15 mouse cellular contexts compared by ENCODE assay signal in genomic region chr5:113780082-113780752, GRCm38 (mm10). TPM values are rescaled to one million over a fixed set of nuclear protein-coding genes. Genes with fewer than 3 reads are reported as not detected.
A peak's percentile ranks its signal among the peaks of the same experiment; 100 is the strongest.
DNase-seq lines count a peak whose midpoint lies in the region; ATAC-seq and TF ChIP-seq lines count a peak whose summit lies in the region.
"Had no signal": no experiment of that assay in that cellular context is flagged by ENCODE, and none has a peak within 500 bp of the region (broad histone marks: within the 10 kb centered on the region; RNA-seq: fewer than 3 reads in every experiment).

No protein-coding gene starts in this region.

- no peak overlapping the region for H3K27ac ChIP-seq in heart, embryonic 11.5 days (ENCODE audit: low read depth, low read length)
- no peak overlapping the region for H3K27ac ChIP-seq in midbrain, embryonic 11.5 days (ENCODE audit: low read depth, low read length)
- H3K27ac ChIP-seq in midbrain, embryonic 10.5 days (replicated peaks): no peak overlapping the region
- H3K27ac ChIP-seq in limb, embryonic 12.5 days: peak overlapping the region; percentile 70
- no peak overlapping the region for H3K27ac ChIP-seq in midbrain, postnatal 0 days (ENCODE audit: low read depth, low read length)
- H3K27ac ChIP-seq: heart, embryonic 13.5 days; stomach, postnatal 0 days had no signal

- DNase-seq in heart, postnatal 14 days: no peak
- DNase-seq in midbrain, embryonic 11.5 days (ENCODE audit: low spot score, missing footprints): peak; percentile 8
- DNase-seq in midbrain, embryonic 10.5 days (ENCODE audit: low spot score): no peak
- no peak for DNase-seq in midbrain, postnatal 0 days (ENCODE audit: low spot score)
- DNase-seq in left cerebral cortex, postnatal 4 days: no peak
- DNase-seq in left cerebral cortex, postnatal 25 days (ENCODE audit: low spot score in 2 of 2): no peak
- DNase-seq: adrenal gland, postnatal 25 days; cerebellum, adult 9-11 months; gastrocnemius, postnatal 25 days; lung, postnatal 10 days; thymus, postnatal 4 days had no signal

- ATAC-seq in heart, embryonic 11.5 days (replicated peaks; ENCODE audit: insufficient number of reproducible peaks, low FRiP score, low TSS enrichment): 0 out of 2 replicates have a peak, but pooled peaks have one; percentile 16
- ATAC-seq in midbrain, embryonic 11.5 days (ENCODE audit: low FRiP score): no peak
- ATAC-seq in limb, embryonic 12.5 days (ENCODE audit: insufficient number of reproducible peaks, insufficient read depth, low FRiP score, low TSS enrichment, low read depth): no peak; the same call in 1 of the 2 replicates
- ATAC-seq in midbrain, postnatal 0 days (ENCODE audit: low FRiP score): peak; percentile 60

- intact Hi-C loops in heart, postnatal 14 days (cut with DNase I): no loop called here
- intact Hi-C loops in left cerebral cortex, postnatal 4 days (cut with DNase I): no loop called here
- intact Hi-C loops in left cerebral cortex, postnatal 25 days (cut with DNase I): no loop called here

- no peak overlapping the region for H3K4me2 ChIP-seq in heart, embryonic 11.5 days
- no peak overlapping the region for H3K4me2 ChIP-seq in midbrain, embryonic 11.5 days
- H3K4me2 ChIP-seq in limb, embryonic 12.5 days: no peak overlapping the region
- no peak overlapping the region for H3K4me2 ChIP-seq in midbrain, postnatal 0 days (ENCODE audit: low read depth, low read length, poor library complexity, severe bottlenecking)
- H3K4me2 ChIP-seq: heart, embryonic 13.5 days had no signal

- no peak for TF ChIP-seq CTCF in midbrain, postnatal 0 days (IDR thresholded peaks at IDR 0.05)

- H3K9me3 ChIP-seq in heart, embryonic 11.5 days (replicated peaks; ENCODE audit: control insufficient read depth, low read length): 0 out of 2 replicates have a peak, but pooled peaks cover 3% of the 10 kb centered on the region
- H3K9me3 ChIP-seq in midbrain, embryonic 11.5 days (ENCODE audit: control insufficient read depth, low read length): no peaks in the 10 kb centered on the region; the same call in 1 of the 2 replicates
- H3K9me3 ChIP-seq in midbrain, embryonic 10.5 days (replicated peaks): peaks cover 6% of the 10 kb centered on the region; the same call in 1 of the 2 replicates
- H3K9me3 ChIP-seq in limb, embryonic 12.5 days: no peaks in the 10 kb centered on the region
- no peaks in the 10 kb centered on the region for H3K9me3 ChIP-seq in midbrain, postnatal 0 days (ENCODE audit: low read length)
- H3K9me3 ChIP-seq: heart, embryonic 13.5 days had no signal

- peaks cover 10% of the 10 kb centered on the region for H3K4me1 ChIP-seq in heart, embryonic 11.5 days (ENCODE audit: control insufficient read depth, insufficient read depth, low read length)
- H3K4me1 ChIP-seq in midbrain, embryonic 11.5 days (ENCODE audit: control insufficient read depth, insufficient read depth, low read length): no peaks in the 10 kb centered on the region
- peaks cover 7% of the 10 kb centered on the region for H3K4me1 ChIP-seq in midbrain, embryonic 10.5 days
- peaks cover 40% of the 10 kb centered on the region for H3K4me1 ChIP-seq in limb, embryonic 12.5 days (replicated peaks)
- no peaks in the 10 kb centered on the region for H3K4me1 ChIP-seq in midbrain, postnatal 0 days (ENCODE audit: insufficient read depth, low read length)

- WGBS in heart, embryonic 11.5 days (ENCODE audit: insufficient replicate concordance): 89% methylated on average over 3 of the region's 3 CpGs
- WGBS in midbrain, embryonic 11.5 days: 97% methylated on average over 3 of the region's 3 CpGs
- WGBS in midbrain, embryonic 10.5 days: 94% methylated on average over 3 of the region's 3 CpGs
- 92% methylated on average over 3 of the region's 3 CpGs for WGBS in limb, embryonic 12.5 days
- 97% methylated on average over 3 of the region's 3 CpGs for WGBS in midbrain, postnatal 0 days

- no peak overlapping the region for H3K9ac ChIP-seq in heart, embryonic 11.5 days (ENCODE audit: low read depth, low read length)
- no peak overlapping the region for H3K9ac ChIP-seq in midbrain, embryonic 11.5 days (ENCODE audit: low read length)
- no peak overlapping the region for H3K9ac ChIP-seq in limb, embryonic 12.5 days (replicated peaks)
- no peak overlapping the region for H3K9ac ChIP-seq in midbrain, postnatal 0 days (replicated peaks; ENCODE audit: low read length, poor library complexity, severe bottlenecking)
- H3K9ac ChIP-seq: heart, embryonic 13.5 days had no signal

- no peak overlapping the region for H3K4me3 ChIP-seq in heart, embryonic 11.5 days (ENCODE audit: low read depth, low read length)
- no peak overlapping the region for H3K4me3 ChIP-seq in midbrain, embryonic 11.5 days (ENCODE audit: low read depth, low read length)
- H3K4me3 ChIP-seq in midbrain, embryonic 10.5 days: no peak overlapping the region
- no peak overlapping the region for H3K4me3 ChIP-seq in limb, embryonic 12.5 days (replicated peaks)
- no peak overlapping the region for H3K4me3 ChIP-seq in midbrain, postnatal 0 days (ENCODE audit: low read depth, low read length)
- H3K4me3 ChIP-seq: heart, embryonic 13.5 days had no signal

- peaks cover 6% of the 10 kb centered on the region; the same call in 1 of the 2 replicates for H3K36me3 ChIP-seq in heart, embryonic 11.5 days (ENCODE audit: control insufficient read depth, insufficient read depth, low read length)
- H3K36me3 ChIP-seq in midbrain, embryonic 11.5 days (ENCODE audit: control insufficient read depth, insufficient read depth, low read length): peaks cover 16% of the 10 kb centered on the region
- H3K36me3 ChIP-seq in midbrain, embryonic 10.5 days: peaks cover 34% of the 10 kb centered on the region
- H3K36me3 ChIP-seq in limb, embryonic 12.5 days: peaks cover 33% of the 10 kb centered on the region
- peaks cover 27% of the 10 kb centered on the region for H3K36me3 ChIP-seq in midbrain, postnatal 0 days (ENCODE audit: insufficient read depth, low read length)

- H3K27me3 ChIP-seq in heart, embryonic 11.5 days (ENCODE audit: control insufficient read depth, insufficient read depth, low read length): peaks cover 3% of the 10 kb centered on the region; the same call in 1 of the 2 replicates
- H3K27me3 ChIP-seq in midbrain, embryonic 11.5 days (ENCODE audit: control insufficient read depth, insufficient read depth, low read length): no peaks in the 10 kb centered on the region; the same call in 1 of the 2 replicates
- H3K27me3 ChIP-seq in midbrain, embryonic 10.5 days (ENCODE audit: low read depth, poor library complexity, severe bottlenecking): peaks cover 22% of the 10 kb centered on the region
- no peaks in the 10 kb centered on the region for H3K27me3 ChIP-seq in limb, embryonic 12.5 days
- peaks cover 5% of the 10 kb centered on the region; the same call in 1 of the 2 replicates for H3K27me3 ChIP-seq in midbrain, postnatal 0 days (ENCODE audit: insufficient read depth, low read length)

RNA-seq across cellular contexts. Expression of gene Iscu, which starts 7.7 kb away (rescaled TPM):
- 104 and 106 TPM in 2 replicates for polyA plus RNA-seq in heart, embryonic 11.5 days (2014; fragmentation: Nextera tagmentation; extraction: Ambion mirVana)
- total RNA-seq in heart, postnatal 14 days (2021): 100 to 1,000 TPM; 140 to 145 TPM
- 117 and 121 TPM in 2 replicates for polyA plus RNA-seq in midbrain, embryonic 11.5 days (2014; fragmentation: Nextera tagmentation; extraction: Ambion mirVana)
- polyA plus RNA-seq in midbrain, embryonic 10.5 days (2016; fragmentation: Nextera tagmentation; extraction: Ambion mirVana): 109 and 111 TPM in 2 replicates
- polyA plus RNA-seq in limb, embryonic 12.5 days (2016; fragmentation: Nextera tagmentation; extraction: Ambion mirVana): 117 and 128 TPM in 2 replicates
- 65.3 and 65.8 TPM in 2 replicates for total RNA-seq in midbrain, postnatal 0 days (2014; rRNA removed)
- polyA plus RNA-seq in midbrain, postnatal 0 days (2015; fragmentation: Nextera tagmentation; extraction: Ambion mirVana): 96.9 and 102 TPM in 2 replicates
- total RNA-seq in left cerebral cortex, postnatal 4 days (2021): 10 to 100 TPM; 39.9 to 43.0 TPM
- total RNA-seq in left cerebral cortex, postnatal 25 days (2021): 100 to 1,000 TPM; 110 to 116 TPM

RNA-seq across cellular contexts. Expression of gene Sart3, which starts 7.9 kb away (rescaled TPM):
- 31.6 and 35.3 TPM in 2 replicates for polyA plus RNA-seq in heart, embryonic 11.5 days (2014; fragmentation: Nextera tagmentation; extraction: Ambion mirVana)
- 10 to 100 TPM; 15.6 to 16.9 TPM for total RNA-seq in heart, postnatal 14 days (2021)
- 49.6 and 55.2 TPM in 2 replicates for polyA plus RNA-seq in midbrain, embryonic 11.5 days (2014; fragmentation: Nextera tagmentation; extraction: Ambion mirVana)
- 75.4 and 77.1 TPM in 2 replicates for polyA plus RNA-seq in midbrain, embryonic 10.5 days (2016; fragmentation: Nextera tagmentation; extraction: Ambion mirVana)
- 87.9 and 91.5 TPM in 2 replicates for polyA plus RNA-seq in limb, embryonic 12.5 days (2016; fragmentation: Nextera tagmentation; extraction: Ambion mirVana)
- 44.7 and 51.1 TPM in 2 replicates for total RNA-seq in midbrain, postnatal 0 days (2014; rRNA removed)
- 24.8 and 26.5 TPM in 2 replicates for polyA plus RNA-seq in midbrain, postnatal 0 days (2015; fragmentation: Nextera tagmentation; extraction: Ambion mirVana)
- total RNA-seq in left cerebral cortex, postnatal 4 days (2021): 10 to 100 TPM; 46.8 to 50.1 TPM
- total RNA-seq in left cerebral cortex, postnatal 25 days (2021): 10 to 100 TPM; 36.6 to 37.1 TPM

RNA-seq across cellular contexts. Expression of gene Tmem119, which starts 20.1 kb away (rescaled TPM):
- polyA plus RNA-seq in heart, embryonic 11.5 days (2014; fragmentation: Nextera tagmentation; extraction: Ambion mirVana): 11.7 and 12.3 TPM in 2 replicates
- 10 to 100 TPM; 10.5 to 12.5 TPM for total RNA-seq in heart, postnatal 14 days (2021)
- polyA plus RNA-seq in midbrain, embryonic 11.5 days (2014; fragmentation: Nextera tagmentation; extraction: Ambion mirVana): 9.9 and 10.9 TPM in 2 replicates
- 23.6 and 25.1 TPM in 2 replicates for polyA plus RNA-seq in midbrain, embryonic 10.5 days (2016; fragmentation: Nextera tagmentation; extraction: Ambion mirVana)
- 236 and 242 TPM in 2 replicates for polyA plus RNA-seq in limb, embryonic 12.5 days (2016; fragmentation: Nextera tagmentation; extraction: Ambion mirVana)
- total RNA-seq in midbrain, postnatal 0 days (2014; rRNA removed): 9.5 and 10.1 TPM in 2 replicates
- 5.9 and 6.3 TPM in 2 replicates for polyA plus RNA-seq in midbrain, postnatal 0 days (2015; fragmentation: Nextera tagmentation; extraction: Ambion mirVana)
- total RNA-seq in left cerebral cortex, postnatal 4 days (2021): 1 to 10 TPM; 3.3 to 4.6 TPM
- 10 to 100 TPM; 23.3 to 25.6 TPM for total RNA-seq in left cerebral cortex, postnatal 25 days (2021)

RNA-seq across cellular contexts. Expression of gene Ficd, which starts 44.6 kb away (rescaled TPM):
- 2.8 and 4.1 TPM in 2 replicates for polyA plus RNA-seq in heart, embryonic 11.5 days (2014; fragmentation: Nextera tagmentation; extraction: Ambion mirVana)
- 1 to 10 TPM; 4.7 to 5.7 TPM for total RNA-seq in heart, postnatal 14 days (2021)
- 3.3 TPM in 2 replicates for polyA plus RNA-seq in midbrain, embryonic 11.5 days (2014; fragmentation: Nextera tagmentation; extraction: Ambion mirVana)
- 4.8 and 5.5 TPM in 2 replicates for polyA plus RNA-seq in midbrain, embryonic 10.5 days (2016; fragmentation: Nextera tagmentation; extraction: Ambion mirVana)
- polyA plus RNA-seq in limb, embryonic 12.5 days (2016; fragmentation: Nextera tagmentation; extraction: Ambion mirVana): 3.8 and 5.0 TPM in 2 replicates
- 11.5 and 15.4 TPM in 2 replicates for total RNA-seq in midbrain, postnatal 0 days (2014; rRNA removed)
- 8.7 and 9.0 TPM in 2 replicates for polyA plus RNA-seq in midbrain, postnatal 0 days (2015; fragmentation: Nextera tagmentation; extraction: Ambion mirVana)
- total RNA-seq in left cerebral cortex, postnatal 4 days (2021): 1 to 10 TPM; 5.7 to 7.8 TPM
- 10 to 100 TPM; 12.2 to 12.5 TPM for total RNA-seq in left cerebral cortex, postnatal 25 days (2021)

RNA-seq across cellular contexts. Expression of gene Selplg, which starts 52.2 kb away (rescaled TPM):
- polyA plus RNA-seq in heart, embryonic 11.5 days (2014; fragmentation: Nextera tagmentation; extraction: Ambion mirVana): 0.97 and 1.5 TPM in 2 replicates
- 1 to 10 TPM; 2.3 to 6.4 TPM for total RNA-seq in heart, postnatal 14 days (2021)
- 1.3 TPM in 2 replicates for polyA plus RNA-seq in midbrain, embryonic 11.5 days (2014; fragmentation: Nextera tagmentation; extraction: Ambion mirVana)
- polyA plus RNA-seq in midbrain, embryonic 10.5 days (2016; fragmentation: Nextera tagmentation; extraction: Ambion mirVana): 0.77 and 1.5 TPM in 2 replicates
- polyA plus RNA-seq in limb, embryonic 12.5 days (2016; fragmentation: Nextera tagmentation; extraction: Ambion mirVana): 1.4 and 1.8 TPM in 2 replicates
- 0.52 and 3.1 TPM in 2 replicates for total RNA-seq in midbrain, postnatal 0 days (2014; rRNA removed)
- 1.9 and 2.3 TPM in 2 replicates for polyA plus RNA-seq in midbrain, postnatal 0 days (2015; fragmentation: Nextera tagmentation; extraction: Ambion mirVana)
- total RNA-seq in left cerebral cortex, postnatal 4 days (2021): 1 to 10 TPM; 1.5 to 2.7 TPM
- total RNA-seq in left cerebral cortex, postnatal 25 days (2021): 10 to 100 TPM; 30.2 to 32.9 TPM

Comparison
In these comparisons a context has a peak if more than half of its experiments do, and no peak if none do; other contexts are left out.
1. ATAC-seq: peak in heart, embryonic 11.5 days (single experiment) and midbrain, postnatal 0 days (single experiment); none in midbrain, embryonic 11.5 days (single experiment) and limb, embryonic 12.5 days (single experiment).